Mouse (Mus musculus) natural killer cell, adult 2 months (primary cell): ENCODE measurements around the gene Zfp598.
"Not testable (repeated sequence)": the region's sequence is repeated elsewhere in the genome, so short reads cannot be mapped to it uniquely, and the experiment has no call there.

Source experiments
- DNase-seq, 2 experiments: peaks; one replicate each; pipeline ENCODE4 v3.0.0; 2022; ENCODE audit warnings: low spot score in 2 of 2

Zfp598 gene

GRCm38 (mm10) chr17:24647493-24647892, 22.0 kb upstream of the Zfp598 start:
- no peak for DNase-seq

- no peak for DNase-seq
These were observed 20.6 kb upstream of the Zfp598 start for GRCm38 (mm10) chr17:24648731-24649377.

GRCm38 (mm10) chr17:24649581-24650069, 19.9 kb upstream of the Zfp598 start:
- peak; percentile 18 to 31 for DNase-seq

GRCm38 (mm10) chr17:24650070-24650616, 19.3 kb upstream of the Zfp598 start, which contains the start of gene Slc9a3r2:
Gene Slc9a3r2 (minus strand): TSS chr17:24650327.
- no peak for DNase-seq

- no peak for DNase-seq
These were observed 18.7 kb upstream of the Zfp598 start for GRCm38 (mm10) chr17:24650766-24651165.

GRCm38 (mm10) chr17:24651835-24652234, 17.7 kb upstream of the Zfp598 start:
- no peak for DNase-seq

GRCm38 (mm10) chr17:24653967-24654710, 15.3 kb upstream of the Zfp598 start:
- peak; percentile 63 to 73 for DNase-seq

- no peak for DNase-seq
These were observed 14.5 kb upstream of the Zfp598 start for GRCm38 (mm10) chr17:24654969-24655368.

- DNase-seq, result peak in 1 of 2 experiments; percentile 18
These were observed 11.3 kb upstream of the Zfp598 start, which contains the start of gene Npw for GRCm38 (mm10) chr17:24658017-24658758. Gene Npw (minus strand): TSS chr17:24658457.

GRCm38 (mm10) chr17:24667011-24667410, 2.5 kb upstream of the Zfp598 start:
- DNase-seq, result not testable (repeated sequence)

GRCm38 (mm10) chr17:24667416-24667815, 2.1 kb upstream of the Zfp598 start:
- peak; percentile 62 to 70 for DNase-seq

- not testable (repeated sequence) for DNase-seq
These were observed 308 bp upstream of the Zfp598 start for GRCm38 (mm10) chr17:24669214-24669544.

GRCm38 (mm10) chr17:24670246-24670844, 858 bp downstream of the Zfp598 start:
- DNase-seq, result no peak

GRCm38 (mm10) chr17:24671346-24671745, 1.9 kb downstream of the Zfp598 start:
- DNase-seq, result peak; percentile 49 to 72

- DNase-seq, result no peak
These were observed 2.7 kb downstream of the Zfp598 start for GRCm38 (mm10) chr17:24672141-24672540.

- DNase-seq, result no peak
These were observed 4.8 kb downstream of the Zfp598 start for GRCm38 (mm10) chr17:24674277-24674676.

GRCm38 (mm10) chr17:24676187-24676586, 6.7 kb downstream of the Zfp598 start:
- peak; percentile 66 to 75 for DNase-seq

GRCm38 (mm10) chr17:24676877-24677276, 7.4 kb downstream of the Zfp598 start:
- no peak for DNase-seq

- DNase-seq, result no peak
These were observed 8.1 kb downstream of the Zfp598 start for GRCm38 (mm10) chr17:24677500-24678080.

GRCm38 (mm10) chr17:24686514-24686913, 17.0 kb downstream of the Zfp598 start:
- peak; percentile 49 to 65 for DNase-seq

GRCm38 (mm10) chr17:24687146-24687595, 17.7 kb downstream of the Zfp598 start:
- peak; percentile 42 to 51 for DNase-seq
